Mouse (Mus musculus): ENCODE results near the gene Gm10203.

- TF ChIP-seq CTCF (IDR thresholded peaks at IDR 0.05; ENCODE audit: borderline replicate concordance, insufficient read depth, low read depth, low read length), result no peak
- no peak for TF ChIP-seq POLR2A (IDR thresholded peaks at IDR 0.05; ENCODE audit: borderline replicate concordance, insufficient read depth, low read length)
These were observed 31.0 kb upstream of the Gm10203 start for GRCm38 (mm10) chr6:149098993-149099392.
